Mouse (Mus musculus): ENCODE measurements around the gene Cdc42bpb. TPM values are rescaled to one million over a fixed set of nuclear protein-coding genes. Genes with fewer than 3 reads are reported as not detected.

Cdc42bpb gene
- polyA plus RNA-seq, 1 experiment: 305 TPM

DNA sequence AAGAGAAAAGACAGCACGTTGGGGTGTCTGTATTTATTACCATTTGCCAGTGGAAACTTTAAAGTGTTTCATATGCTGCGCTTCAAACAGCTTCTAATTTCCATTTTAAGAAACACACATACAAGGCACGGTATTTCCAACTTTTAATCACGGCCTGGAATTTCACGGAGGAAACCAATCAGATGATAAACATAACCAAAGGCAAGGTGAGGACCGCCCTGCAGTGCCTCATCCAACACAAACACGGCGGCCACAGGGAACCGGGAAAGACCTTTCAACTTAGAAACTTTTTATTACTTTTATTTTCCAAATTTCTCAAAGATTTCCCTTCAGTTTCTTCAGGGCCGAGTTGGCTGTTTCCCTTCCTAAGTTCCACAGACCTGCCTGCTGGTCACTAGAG is 2.8 kb downstream of the Cdc42bpb start:
- TF ChIP-seq CTCF (IDR thresholded peaks at IDR 0.05; ENCODE audit: insufficient read depth, low read length) (no peak), POLR2A (IDR thresholded peaks at IDR 0.05; ENCODE audit: borderline replicate concordance, extremely low read depth, low read depth, low read length) (no peak)
- 31% methylated on average over 10 of the region's 10 CpGs for WGBS
- peak overlapping the region; percentile 22 for H3K4me3 ChIP-seq (replicated peaks; ENCODE audit: extremely low read depth, low read depth, low read length)
- no peak for DNase-seq
- peaks cover 15% of the 10 kb centered on the region for H3K4me1 ChIP-seq (ENCODE audit: control insufficient read depth, insufficient read depth, low read length)

- DNase-seq: no peak
- TF ChIP-seq POLR2A (IDR thresholded peaks at IDR 0.05; ENCODE audit: borderline replicate concordance, extremely low read depth, low read depth, low read length) (no peak), CTCF (IDR thresholded peaks at IDR 0.05; ENCODE audit: insufficient read depth, low read length) (no peak)
- WGBS: 53% methylated on average over 6 of the region's 6 CpGs
- Histone ChIP-seq H3K4me1 (ENCODE audit: control insufficient read depth, insufficient read depth, low read length) (peaks cover 23% of the 10 kb centered on the region), H3K4me3 (replicated peaks; ENCODE audit: extremely low read depth, low read depth, low read length) (no peak overlapping the region)
These were observed 4.1 kb downstream of the Cdc42bpb start for GRCm38 (mm10) chr12:111373411-111373810.

DNA sequence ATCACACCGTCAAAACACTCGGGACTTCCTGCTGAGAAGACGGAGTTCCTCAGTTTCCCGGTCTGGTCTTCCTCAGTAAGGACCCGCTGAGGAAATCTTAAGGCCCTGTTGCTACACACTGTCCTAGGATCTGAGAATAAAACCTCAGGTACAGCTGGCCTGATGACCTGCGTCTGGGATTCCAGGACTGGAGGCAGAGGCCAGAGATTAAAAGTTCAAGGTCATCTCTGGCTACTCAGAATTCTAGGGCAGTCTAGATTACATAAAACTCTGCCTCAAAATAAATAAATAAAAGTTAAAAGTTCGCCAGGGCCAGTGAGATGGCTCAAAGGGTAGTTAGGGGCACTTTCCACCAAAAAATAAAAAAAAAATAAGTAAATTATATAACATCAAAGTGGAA is 5.6 kb downstream of the Cdc42bpb start:
- Histone ChIP-seq H3K4me1 (ENCODE audit: control insufficient read depth, insufficient read depth, low read length) (peaks cover 26% of the 10 kb centered on the region), H3K4me3 (replicated peaks; ENCODE audit: extremely low read depth, low read depth, low read length) (no peak overlapping the region)
- WGBS: 53% methylated on average over 7 of the region's 7 CpGs
- TF ChIP-seq CTCF (IDR thresholded peaks at IDR 0.05; ENCODE audit: insufficient read depth, low read length) (no peak), POLR2A (IDR thresholded peaks at IDR 0.05; ENCODE audit: borderline replicate concordance, extremely low read depth, low read depth, low read length) (no peak)
- DNase-seq: no peak

GRCm38 (mm10) chr12:111370249-111370648 is 7.3 kb downstream of the Cdc42bpb start:
- TF ChIP-seq POLR2A (IDR thresholded peaks at IDR 0.05; ENCODE audit: borderline replicate concordance, extremely low read depth, low read depth, low read length): no peak
- TF ChIP-seq CTCF (IDR thresholded peaks at IDR 0.05; ENCODE audit: insufficient read depth, low read length): no peak
- H3K4me1 ChIP-seq (ENCODE audit: control insufficient read depth, insufficient read depth, low read length): peaks cover 29% of the 10 kb centered on the region
- WGBS: 45% methylated on average over 4 of the region's 4 CpGs
- DNase-seq: no peak
- no peak overlapping the region for H3K4me3 ChIP-seq (replicated peaks; ENCODE audit: extremely low read depth, low read depth, low read length)

DNA sequence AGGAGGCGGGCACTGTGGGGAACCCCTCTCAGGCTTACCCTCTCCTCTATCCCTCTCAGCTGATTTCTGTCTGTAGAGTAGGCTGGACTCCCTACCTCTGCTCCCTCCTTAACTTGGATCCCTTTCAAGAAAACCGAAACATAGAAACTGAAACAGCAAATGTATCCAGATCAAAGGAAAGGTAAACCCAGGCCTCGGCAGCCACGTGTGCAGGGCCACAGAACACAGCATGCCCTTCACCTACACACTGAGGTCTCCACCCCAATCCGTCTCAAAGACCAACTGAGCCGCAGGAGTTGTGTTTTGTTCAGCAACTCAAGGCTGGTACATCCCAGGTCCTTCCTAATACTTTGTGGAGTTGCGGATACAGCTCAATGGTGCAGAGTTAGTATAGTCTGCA is 10.5 kb downstream of the Cdc42bpb start:
- Histone ChIP-seq H3K4me1 (ENCODE audit: control insufficient read depth, insufficient read depth, low read length) (peaks cover 25% of the 10 kb centered on the region), H3K4me3 (replicated peaks; ENCODE audit: extremely low read depth, low read depth, low read length) (no peak overlapping the region)
- WGBS: 38% methylated on average over 7 of the region's 7 CpGs
- no peak for DNase-seq
- TF ChIP-seq CTCF (IDR thresholded peaks at IDR 0.05; ENCODE audit: insufficient read depth, low read length) (no peak), POLR2A (IDR thresholded peaks at IDR 0.05; ENCODE audit: borderline replicate concordance, extremely low read depth, low read depth, low read length) (no peak)

DNA sequence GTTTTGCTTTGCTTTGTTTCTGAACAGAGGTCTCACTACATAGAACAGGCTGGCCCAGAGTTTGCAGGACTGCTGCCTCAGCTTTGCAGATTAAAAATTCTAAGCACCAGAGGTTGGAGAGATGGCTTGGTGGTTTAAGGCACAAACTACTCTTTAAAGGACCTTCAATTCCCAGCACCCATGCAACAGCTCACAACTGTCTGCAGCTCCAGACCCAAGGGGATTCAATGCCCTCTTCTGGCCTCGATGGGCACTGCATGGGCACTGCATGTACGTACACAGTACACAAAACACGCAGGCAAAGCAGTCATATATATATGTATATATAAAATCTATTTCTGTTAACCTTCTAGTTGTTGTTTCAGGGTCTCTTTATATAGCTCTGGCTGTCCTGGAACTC is 13.3 kb downstream of the Cdc42bpb start:
- DNase-seq: no peak
- TF ChIP-seq POLR2A (IDR thresholded peaks at IDR 0.05; ENCODE audit: borderline replicate concordance, extremely low read depth, low read depth, low read length): no peak
- TF ChIP-seq CTCF (IDR thresholded peaks at IDR 0.05; ENCODE audit: insufficient read depth, low read length): peak; percentile 53; the same call in 1 of the 2 replicates
- H3K4me3 ChIP-seq (replicated peaks; ENCODE audit: extremely low read depth, low read depth, low read length): no peak overlapping the region
- 91% methylated on average over 3 of the region's 3 CpGs for WGBS
- peaks cover 37% of the 10 kb centered on the region for H3K4me1 ChIP-seq (ENCODE audit: control insufficient read depth, insufficient read depth, low read length)

DNA sequence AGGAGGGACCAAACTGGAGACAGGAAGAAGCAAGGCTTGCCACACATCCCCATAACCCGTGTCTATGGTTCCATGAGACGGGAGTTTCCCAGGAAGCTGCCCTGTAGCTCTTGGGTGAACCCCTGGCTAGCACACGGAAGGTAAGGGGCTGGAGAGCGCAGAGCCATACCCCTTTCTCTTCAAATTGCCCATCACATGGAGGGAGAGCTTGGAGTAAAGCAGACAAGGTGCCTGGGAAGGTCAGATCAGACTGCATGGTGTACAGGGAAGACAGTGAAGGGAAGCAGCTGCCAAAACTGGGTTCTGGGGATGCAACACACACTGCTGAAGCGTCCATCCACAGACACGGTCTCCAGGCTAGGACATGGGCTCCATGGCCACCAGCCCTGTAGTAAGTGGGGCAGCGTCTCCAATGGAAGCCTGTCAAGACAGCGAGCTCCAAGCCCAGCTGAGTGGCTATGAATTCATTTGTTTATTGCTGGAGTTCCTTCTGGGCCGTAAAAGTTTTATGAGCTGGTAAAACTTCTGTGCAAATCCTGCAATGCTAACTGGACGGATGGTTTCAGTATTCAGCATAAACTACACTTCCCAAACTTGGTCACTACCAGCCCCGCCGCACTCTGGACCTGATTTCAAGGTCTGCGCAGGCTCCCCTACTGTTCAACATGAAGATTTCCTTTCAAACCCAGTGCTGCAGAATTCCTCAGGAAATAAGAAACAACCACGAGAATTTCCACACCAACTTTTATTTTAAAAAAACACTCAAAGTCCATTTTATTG is 16.0 kb downstream of the Cdc42bpb start:
- TF ChIP-seq CTCF (IDR thresholded peaks at IDR 0.05; ENCODE audit: insufficient read depth, low read length): no peak
- H3K4me3 ChIP-seq (replicated peaks; ENCODE audit: extremely low read depth, low read depth, low read length): no peak overlapping the region
- no peak for DNase-seq
- whole genome bisulfite sequencing: 44% methylated on average over 14 of the region's 14 CpGs
- peaks cover 26% of the 10 kb centered on the region for H3K4me1 ChIP-seq (ENCODE audit: control insufficient read depth, insufficient read depth, low read length)

DNA sequence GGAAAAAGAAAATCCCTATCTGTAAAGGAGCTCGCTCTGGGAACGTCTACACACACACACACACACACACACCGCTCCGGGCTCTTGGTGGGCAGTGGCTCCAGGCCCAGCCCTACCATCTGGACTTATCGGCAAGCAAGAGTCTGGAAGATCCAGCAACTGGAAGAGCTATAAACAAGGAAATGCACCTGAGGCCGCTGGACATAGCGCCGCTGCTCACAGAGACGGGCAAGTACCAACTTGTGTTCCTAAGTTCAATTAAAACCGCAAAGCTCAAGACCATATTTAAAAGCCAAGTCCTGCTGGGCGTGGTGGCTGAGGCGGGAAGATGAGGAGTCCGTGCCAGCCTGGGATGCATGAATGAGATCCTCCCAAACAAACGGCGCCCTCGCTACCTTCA is 16.8 kb downstream of the Cdc42bpb start:
- Histone ChIP-seq H3K4me1 (ENCODE audit: control insufficient read depth, insufficient read depth, low read length) (peaks cover 29% of the 10 kb centered on the region), H3K4me3 (replicated peaks; ENCODE audit: extremely low read depth, low read depth, low read length) (no peak overlapping the region)
- WGBS: 52% methylated on average over 16 of the region's 16 CpGs
- TF ChIP-seq CTCF (IDR thresholded peaks at IDR 0.05; ENCODE audit: insufficient read depth, low read length): no peak
- no peak for TF ChIP-seq POLR2A (IDR thresholded peaks at IDR 0.05; ENCODE audit: borderline replicate concordance, extremely low read depth, low read depth, low read length)
- no peak for DNase-seq

GRCm38 (mm10) chr12:111356216-111356615 is 21.3 kb downstream of the Cdc42bpb start:
- no peak for TF ChIP-seq CTCF (IDR thresholded peaks at IDR 0.05; ENCODE audit: insufficient read depth, low read length)
- TF ChIP-seq POLR2A (IDR thresholded peaks at IDR 0.05; ENCODE audit: borderline replicate concordance, extremely low read depth, low read depth, low read length): no peak
- 74% methylated on average over 8 of the region's 8 CpGs for WGBS
- Histone ChIP-seq H3K4me1 (ENCODE audit: control insufficient read depth, insufficient read depth, low read length) (peaks cover 30% of the 10 kb centered on the region), H3K4me3 (replicated peaks; ENCODE audit: extremely low read depth, low read depth, low read length) (no peak overlapping the region)
- no peak for DNase-seq

DNA sequence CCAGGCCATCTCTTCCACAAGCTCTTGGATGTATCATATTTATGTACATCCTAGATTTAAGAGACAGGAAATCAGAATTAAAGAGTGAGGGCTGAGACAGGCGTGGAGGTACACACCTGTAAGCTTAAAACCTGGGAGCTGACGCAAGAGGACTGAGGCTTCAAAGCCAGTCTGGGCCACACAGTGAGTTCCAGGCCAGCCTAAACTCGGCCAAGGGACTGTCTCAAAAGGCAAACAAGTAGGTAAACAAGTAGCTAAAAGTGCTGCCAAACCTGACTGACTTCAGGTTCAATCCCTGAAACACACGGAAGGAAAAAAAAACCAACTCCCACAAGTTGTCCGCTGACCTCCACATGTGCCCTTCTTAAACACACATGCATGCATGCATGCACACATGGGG is 23.4 kb downstream of the Cdc42bpb start:
- Histone ChIP-seq H3K4me3 (replicated peaks; ENCODE audit: extremely low read depth, low read depth, low read length) (no peak overlapping the region), H3K4me1 (ENCODE audit: control insufficient read depth, insufficient read depth, low read length) (peaks cover 26% of the 10 kb centered on the region)
- no peak for DNase-seq
- TF ChIP-seq CTCF (IDR thresholded peaks at IDR 0.05; ENCODE audit: insufficient read depth, low read length): no peak
- no peak for TF ChIP-seq POLR2A (IDR thresholded peaks at IDR 0.05; ENCODE audit: borderline replicate concordance, extremely low read depth, low read depth, low read length)
- WGBS: 57% methylated on average over 5 of the region's 5 CpGs
